ENCODE assay signal across 23 mouse cellular contexts in the genomic region with DNA sequence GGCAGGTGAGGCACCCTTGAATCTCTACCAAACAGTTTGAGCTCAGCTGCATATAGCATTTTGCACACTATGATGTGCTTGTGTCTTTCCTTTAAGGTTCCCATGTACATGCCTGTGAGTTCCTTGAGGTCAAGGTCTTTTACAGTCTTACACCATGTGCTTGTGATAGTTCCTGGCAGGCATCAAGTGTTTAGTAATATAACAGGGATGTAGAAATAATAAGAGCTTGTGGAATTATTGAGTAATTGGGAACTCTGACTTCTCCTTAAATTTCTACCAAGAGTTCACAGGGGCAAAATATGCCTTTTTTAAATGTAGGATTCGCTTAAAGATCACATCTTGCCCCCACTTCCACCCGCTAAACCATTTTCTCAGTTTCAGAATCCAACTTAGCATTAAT.
A peak's percentile ranks its signal among the peaks of the same experiment; 100 is the strongest.
DNase-seq lines count a peak whose midpoint lies in the region; ATAC-seq and TF ChIP-seq lines count a peak whose summit lies in the region.
"Had no signal": no experiment of that assay in that cellular context is flagged by ENCODE, and none has a peak within 500 bp of the region (broad histone marks: within the 10 kb centered on the region; RNA-seq: fewer than 3 reads in every experiment).

No protein-coding gene starts in this region.

- ATAC-seq in lung, embryonic 15.5 days (ENCODE audit: borderline replicate concordance, extremely low read depth, low FRiP score, low TSS enrichment), result no peak
- ATAC-seq in intestine, embryonic 16.5 days, result no peak
- ATAC-seq: forebrain, embryonic 15.5 days had no signal

- 0 out of 2 replicates have a peak overlapping the region, but pooled peaks have one; percentile 22 for H3K27ac ChIP-seq in lung, embryonic 15.5 days
- peak overlapping the region; percentile 88 for H3K27ac ChIP-seq in brown adipose tissue, adult 24 weeks (replicated peaks; ENCODE audit: low read depth, low read length)
- H3K27ac ChIP-seq in layer of hippocampus, adult 2 months, result no peak overlapping the region
- no peak overlapping the region for H3K27ac ChIP-seq in intestine, embryonic 16.5 days (ENCODE audit: low read length)
- H3K27ac ChIP-seq: forebrain, embryonic 12.5 days; forebrain, embryonic 15.5 days; heart, adult 2 months; heart, embryonic 10.5 days; heart, embryonic 13.5 days; hindbrain, embryonic 12.5 days; hindbrain, embryonic 15.5 days had no signal

- DNase-seq in lung, adult 18-20 months, result no peak
- peak; percentile 51 for DNase-seq in NIH3T3 (ENCODE audit: low read depth)
- DNase-seq in layer of hippocampus, adult 2 months (ENCODE audit: low spot score in 2 of 2), result no peak
- DNase-seq: adrenal gland, adult 8-10 months; adrenal gland, postnatal 25 days; B cell, adult 2 months; cerebellum, adult 18-20 months; cerebellum, adult 9-10 months; cerebellum, postnatal 14 days; gastrocnemius, postnatal 25 days; heart, adult 2 months; heart, postnatal 14 days had no signal

- no peak overlapping the region for H3K4me2 ChIP-seq in lung, embryonic 15.5 days
- no peak overlapping the region for H3K4me2 ChIP-seq in intestine, embryonic 16.5 days (ENCODE audit: low read depth, low read length)
- H3K4me2 ChIP-seq: forebrain, embryonic 12.5 days; forebrain, embryonic 15.5 days; heart, embryonic 13.5 days; hindbrain, embryonic 12.5 days; hindbrain, embryonic 15.5 days had no signal

- no peaks in the 10 kb centered on the region for H3K36me3 ChIP-seq in lung, embryonic 15.5 days
- H3K36me3 ChIP-seq in intestine, embryonic 16.5 days (ENCODE audit: control insufficient read depth, insufficient read depth, low read length), result no peaks in the 10 kb centered on the region
- H3K36me3 ChIP-seq: forebrain, embryonic 12.5 days; forebrain, embryonic 15.5 days; G1E; heart, embryonic 10.5 days; heart, embryonic 13.5 days; hindbrain, embryonic 12.5 days; hindbrain, embryonic 15.5 days had no signal

- no peak overlapping the region for H3K9ac ChIP-seq in lung, embryonic 15.5 days
- no peak overlapping the region for H3K9ac ChIP-seq in intestine, embryonic 16.5 days (ENCODE audit: low read depth, low read length)
- H3K9ac ChIP-seq: forebrain, embryonic 12.5 days; forebrain, embryonic 15.5 days; heart, embryonic 13.5 days; hindbrain, embryonic 12.5 days; hindbrain, embryonic 15.5 days had no signal

- TF ChIP-seq CTCF in layer of hippocampus, adult 2 months (conservative IDR thresholded peaks at IDR 0.05), result no peak

- H3K4me3 ChIP-seq in lung, embryonic 15.5 days, result no peak overlapping the region
- no peak overlapping the region for H3K4me3 ChIP-seq in brown adipose tissue, adult 24 weeks (ENCODE audit: insufficient read depth, low read depth, low read length)
- H3K4me3 ChIP-seq in layer of hippocampus, adult 2 months, result no peak overlapping the region
- H3K4me3 ChIP-seq in intestine, embryonic 16.5 days (ENCODE audit: low read length), result no peak overlapping the region
- H3K4me3 ChIP-seq: forebrain, embryonic 12.5 days; forebrain, embryonic 15.5 days; heart, adult 2 months; heart, embryonic 10.5 days; heart, embryonic 13.5 days; hindbrain, embryonic 12.5 days; hindbrain, embryonic 15.5 days had no signal

- H3K4me1 ChIP-seq in lung, embryonic 15.5 days, result peaks cover 7% of the 10 kb centered on the region; the same call in 1 of the 2 replicates
- H3K4me1 ChIP-seq in brown adipose tissue, adult 24 weeks (ENCODE audit: control insufficient read depth, insufficient read depth, insufficient read length, low read length), result peaks cover 3% of the 10 kb centered on the region; the same call in 1 of the 2 replicates
- 0 out of 2 replicates have a peak, but pooled peaks cover 3% of the 10 kb centered on the region for H3K4me1 ChIP-seq in intestine, embryonic 16.5 days (ENCODE audit: control insufficient read depth, insufficient read depth, low read length)
- H3K4me1 ChIP-seq: forebrain, embryonic 12.5 days; heart, embryonic 10.5 days; heart, embryonic 13.5 days; hindbrain, embryonic 12.5 days had no signal

- WGBS in lung, embryonic 15.5 days, result 73% methylated on average over 2 of the region's 2 CpGs
- WGBS in intestine, embryonic 16.5 days, result 88% methylated on average over 2 of the region's 2 CpGs

- no peaks in the 10 kb centered on the region for H3K9me3 ChIP-seq in lung, embryonic 15.5 days
- no peaks in the 10 kb centered on the region for H3K9me3 ChIP-seq in intestine, embryonic 16.5 days (ENCODE audit: control insufficient read depth, low read length)
- H3K9me3 ChIP-seq: forebrain, embryonic 12.5 days; forebrain, embryonic 15.5 days; heart, embryonic 10.5 days; heart, embryonic 13.5 days; hindbrain, embryonic 12.5 days; hindbrain, embryonic 15.5 days had no signal

- no peaks in the 10 kb centered on the region for H3K27me3 ChIP-seq in lung, embryonic 15.5 days
- no peaks in the 10 kb centered on the region for H3K27me3 ChIP-seq in intestine, embryonic 16.5 days (replicated peaks; ENCODE audit: control insufficient read depth, insufficient read depth, low read length)
- H3K27me3 ChIP-seq: CH12.LX; forebrain, embryonic 12.5 days; forebrain, embryonic 15.5 days; heart, embryonic 13.5 days; hindbrain, embryonic 12.5 days; hindbrain, embryonic 15.5 days had no signal

Comparison
In these comparisons a context has a peak if more than half of its experiments do, and no peak if none do; other contexts are left out.
1. H3K27ac ChIP-seq: peak in lung, embryonic 15.5 days (single experiment) and brown adipose tissue, adult 24 weeks (single experiment); none in layer of hippocampus, adult 2 months (single experiment) and intestine, embryonic 16.5 days (single experiment).